Mouse (Mus musculus): Measurements from ENCODE around the gene Pik3cg.
"Not testable (repeated sequence)": the region's sequence is repeated elsewhere in the genome, so short reads cannot be mapped to it uniquely, and the experiment has no call there.

The Pik3cg gene

DNA sequence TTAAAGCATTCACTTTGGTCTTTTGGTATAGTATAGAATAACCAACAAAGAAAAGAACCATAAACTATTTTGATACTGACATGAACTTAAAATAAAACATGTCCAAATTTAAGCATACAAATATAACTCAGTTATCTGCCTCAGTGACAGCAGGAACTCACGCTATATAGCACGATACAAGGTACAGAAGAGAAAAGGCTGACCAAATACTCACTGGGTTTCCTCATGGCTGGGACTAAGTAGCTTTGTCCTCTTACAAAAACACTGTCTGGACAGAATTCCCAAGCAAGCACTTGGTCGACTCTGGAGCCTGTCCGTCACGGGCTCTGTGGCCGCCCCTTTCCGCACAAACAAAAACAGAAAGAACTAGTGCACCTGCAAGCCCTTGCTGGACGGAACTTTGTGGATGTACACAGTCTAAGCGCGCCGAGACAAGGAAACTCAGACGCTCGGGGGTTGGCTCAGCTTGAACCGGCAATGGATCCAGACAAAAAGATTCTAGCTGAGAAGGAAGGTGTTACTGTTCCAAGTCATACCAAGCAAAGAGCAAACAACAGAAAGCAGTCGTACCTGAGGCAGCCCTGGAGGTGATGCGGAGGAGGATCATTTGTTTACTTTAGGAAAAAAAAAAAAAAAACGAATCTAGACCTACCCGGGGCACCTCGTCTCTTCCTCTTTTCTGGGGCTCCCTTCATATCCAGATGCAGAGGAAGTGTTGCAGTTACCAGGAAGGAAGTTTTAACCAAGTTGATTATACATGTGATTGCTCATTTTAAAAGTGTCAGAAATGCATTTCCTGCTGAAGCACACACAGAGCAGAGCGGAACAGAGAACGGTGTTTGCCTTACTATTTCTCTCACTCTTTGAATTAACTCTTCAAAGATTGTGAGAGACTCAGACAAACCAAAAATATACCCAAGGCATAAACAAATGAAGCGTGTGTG is at the start of gene Pik3cg:
Gene Pik3cg (minus strand): TSS at position 712 of the 944 bp plus-strand sequence.
- DNase-seq = peak; percentile 15

DNA sequence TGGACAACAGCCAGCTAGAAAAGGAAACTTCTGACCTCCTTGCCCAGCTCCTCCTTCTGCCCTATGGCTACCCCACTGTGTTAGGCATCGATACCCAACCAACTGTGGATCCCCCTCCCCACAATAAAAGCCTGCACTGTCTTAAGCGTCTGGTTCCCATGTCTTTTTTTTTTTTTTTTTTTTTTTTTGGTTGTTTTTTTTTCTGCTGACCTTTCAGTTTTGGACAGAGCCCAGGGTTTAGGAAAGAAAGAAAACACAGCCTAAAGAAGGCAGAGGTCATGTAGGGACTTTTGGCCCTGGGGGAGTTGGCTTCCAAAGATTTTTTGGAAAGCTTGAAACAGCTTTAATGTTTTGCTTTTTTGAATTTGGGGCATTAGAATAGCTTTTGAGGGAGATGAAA is 40.0 kb upstream of the Pik3cg start:
- DNase-seq = no peak

- peak; percentile 48 for DNase-seq
Measured at GRCm38 (mm10) chr12:32245566-32246233, 37.2 kb upstream of the Pik3cg start.

- DNase-seq = no peak
Measured at GRCm38 (mm10) chr12:32243586-32243985, 35.1 kb upstream of the Pik3cg start.

- DNase-seq = not testable (repeated sequence)
Measured at GRCm38 (mm10) chr12:32239134-32239533, 30.7 kb upstream of the Pik3cg start.

DNA sequence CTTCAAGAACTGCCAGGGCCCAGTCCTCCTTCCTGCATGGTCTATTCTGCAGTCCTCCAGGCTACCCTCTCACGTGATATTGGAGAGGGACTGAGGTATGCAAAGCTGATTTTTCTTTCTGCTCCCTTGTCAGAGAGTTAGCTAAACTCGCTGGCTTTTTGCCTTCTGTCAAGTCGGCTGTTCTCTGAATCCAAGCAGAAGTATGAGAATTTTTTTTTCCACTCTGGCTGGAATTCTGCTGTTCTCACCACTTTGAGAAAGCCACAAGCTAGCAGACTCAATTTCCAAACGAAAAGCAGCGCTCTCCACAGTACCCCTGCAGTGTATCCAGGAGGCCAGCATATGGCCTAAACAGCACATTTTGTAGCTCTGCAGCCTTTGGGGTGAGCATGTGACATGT is 30.0 kb upstream of the Pik3cg start:
- DNase-seq = no peak

- no peak for DNase-seq
Measured at GRCm38 (mm10) chr12:32237839-32238238, 29.4 kb upstream of the Pik3cg start.

GRCm38 (mm10) chr12:32237139-32237538 is 28.7 kb upstream of the Pik3cg start:
- no peak for DNase-seq

DNA sequence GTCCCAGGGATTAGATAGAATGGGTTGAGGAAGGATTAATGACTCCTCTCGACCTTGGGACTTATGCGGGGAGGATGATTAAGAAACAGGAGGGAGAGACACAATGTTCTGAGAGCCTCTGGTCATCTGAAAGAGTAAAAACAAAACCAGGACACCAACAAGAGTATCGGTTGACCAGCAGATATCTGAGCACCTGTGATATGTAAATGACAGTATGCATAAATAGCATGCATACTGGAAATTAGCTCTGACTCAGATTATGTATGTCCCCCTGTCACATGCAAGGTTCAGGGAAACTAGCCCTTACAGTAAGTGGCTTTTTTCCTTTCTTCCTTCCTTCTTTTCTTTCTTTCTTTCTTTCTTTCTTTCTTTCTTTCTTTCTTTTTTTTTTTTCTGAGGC is 28.0 kb upstream of the Pik3cg start:
- no peak for DNase-seq

DNA sequence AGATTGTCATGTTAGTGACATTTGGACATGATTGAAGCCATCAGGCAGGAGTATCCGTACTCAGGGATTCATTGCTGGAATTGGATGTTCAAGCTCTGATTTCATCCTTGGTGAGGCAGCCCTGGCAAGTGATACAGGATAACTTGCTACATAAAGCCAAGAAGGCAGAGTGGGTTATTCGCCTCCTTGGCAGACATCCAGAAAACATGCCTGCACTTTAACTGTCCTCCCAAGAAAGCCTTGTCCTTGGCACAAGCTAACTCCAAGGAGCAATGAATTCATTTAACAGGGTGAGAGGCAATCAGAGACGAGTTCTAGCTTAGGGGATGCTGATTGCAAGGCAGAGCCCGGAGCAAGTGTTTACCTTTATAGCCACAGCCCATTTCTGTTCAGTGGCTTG is 25.4 kb upstream of the Pik3cg start:
- no peak for DNase-seq

GRCm38 (mm10) chr12:32231398-32231797 is 22.9 kb upstream of the Pik3cg start:
- DNase-seq = no peak

- DNase-seq = no peak
Measured at GRCm38 (mm10) chr12:32223629-32224028, 15.2 kb upstream of the Pik3cg start.

DNA sequence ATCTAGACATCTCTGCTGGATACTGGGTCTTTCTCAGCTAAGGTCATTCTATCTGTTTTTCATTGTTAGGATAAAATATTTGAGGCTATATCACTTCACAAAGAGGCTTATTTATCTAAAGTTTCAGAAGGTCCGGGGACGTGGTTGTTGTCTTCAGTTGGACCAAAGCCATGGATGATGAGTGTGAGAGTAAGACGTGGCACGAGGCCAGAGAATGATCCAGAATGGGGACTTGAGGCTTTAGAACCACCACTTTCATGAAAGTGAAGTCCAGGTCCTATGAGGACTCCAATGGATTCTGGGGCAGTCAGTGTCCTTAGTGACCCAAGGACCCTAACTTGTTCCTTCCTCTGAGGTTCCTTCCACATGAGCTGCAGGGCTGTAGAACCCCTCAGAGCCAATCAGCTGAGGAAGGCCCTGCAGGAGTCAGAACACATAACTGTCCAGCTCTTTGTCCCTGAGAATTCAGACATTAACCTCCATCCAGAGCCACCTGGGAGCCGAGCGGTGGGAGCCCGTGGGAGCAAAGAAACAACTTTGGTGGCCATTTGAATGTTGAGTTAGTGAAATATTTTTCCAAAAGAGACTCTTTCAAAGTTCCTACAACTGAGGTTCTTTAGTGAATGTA is 14.4 kb upstream of the Pik3cg start:
- no peak for DNase-seq

DNA sequence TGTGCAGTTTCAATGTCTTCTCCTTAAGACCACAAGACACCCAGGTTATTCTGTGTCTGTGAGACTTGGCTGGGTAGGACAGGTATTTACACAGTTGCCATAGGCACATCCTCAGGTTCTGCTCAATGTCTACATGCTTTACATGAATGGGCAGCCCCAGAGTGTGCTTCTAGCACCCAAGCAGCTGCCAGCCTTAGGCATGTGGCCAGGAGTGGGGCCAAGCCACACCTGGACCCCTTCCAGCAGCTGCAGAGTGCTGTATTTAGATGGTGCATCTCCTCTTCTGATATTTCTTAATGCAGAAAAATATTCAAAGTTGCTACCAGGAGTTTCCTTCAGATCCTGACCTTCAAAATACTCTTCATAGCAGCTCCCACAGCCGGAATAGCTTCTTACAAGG is 11.9 kb upstream of the Pik3cg start:
- DNase-seq = no peak

DNA sequence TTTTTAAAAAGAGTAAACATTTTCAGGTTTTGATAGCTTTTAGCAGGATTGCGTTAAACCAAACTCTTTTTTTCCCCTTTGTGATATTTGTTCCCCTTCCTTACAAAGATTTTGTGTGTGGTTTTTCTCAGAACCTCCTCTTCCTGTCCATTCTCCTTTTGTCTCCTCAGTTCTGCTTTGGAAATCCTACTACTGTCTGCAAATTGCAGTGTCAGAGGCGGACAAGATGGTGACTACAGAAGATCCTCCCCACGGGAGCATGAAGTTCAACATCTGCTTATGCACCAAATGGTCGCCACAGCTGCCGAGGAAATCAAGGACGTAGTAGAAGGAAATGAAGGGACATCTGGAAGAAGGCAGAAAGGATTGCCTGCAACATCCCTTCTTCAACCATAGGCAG is 6.7 kb upstream of the Pik3cg start:
- DNase-seq = no peak

- no peak for DNase-seq
Measured at GRCm38 (mm10) chr12:32212702-32213101, 4.2 kb upstream of the Pik3cg start.

- DNase-seq = no peak
Measured at GRCm38 (mm10) chr12:32212156-32212555, 3.7 kb upstream of the Pik3cg start.

GRCm38 (mm10) chr12:32211257-32211656 is 2.8 kb upstream of the Pik3cg start:
- no peak for DNase-seq

- no peak for DNase-seq
Measured at GRCm38 (mm10) chr12:32208951-32209350, 492 bp upstream of the Pik3cg start.

DNA sequence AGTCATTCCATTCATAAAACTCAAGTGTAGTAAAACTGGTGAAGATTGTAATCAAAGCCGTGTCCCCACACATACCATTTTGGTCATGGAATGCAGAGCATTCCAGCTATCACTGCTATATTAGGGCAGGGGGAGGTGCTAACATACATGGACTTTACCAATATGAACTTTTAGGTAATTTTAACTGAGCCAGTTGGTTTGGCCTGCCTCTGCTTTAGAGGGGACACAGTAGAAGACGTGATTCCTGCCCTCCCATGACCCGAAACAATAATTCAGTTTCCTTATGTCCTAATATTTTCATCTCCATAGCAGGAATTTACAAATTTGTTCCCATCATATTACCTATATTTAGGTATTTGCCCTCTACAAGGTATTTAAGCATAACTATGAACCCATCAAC is 1.3 kb downstream of the Pik3cg start:
- DNase-seq = no peak

DNA sequence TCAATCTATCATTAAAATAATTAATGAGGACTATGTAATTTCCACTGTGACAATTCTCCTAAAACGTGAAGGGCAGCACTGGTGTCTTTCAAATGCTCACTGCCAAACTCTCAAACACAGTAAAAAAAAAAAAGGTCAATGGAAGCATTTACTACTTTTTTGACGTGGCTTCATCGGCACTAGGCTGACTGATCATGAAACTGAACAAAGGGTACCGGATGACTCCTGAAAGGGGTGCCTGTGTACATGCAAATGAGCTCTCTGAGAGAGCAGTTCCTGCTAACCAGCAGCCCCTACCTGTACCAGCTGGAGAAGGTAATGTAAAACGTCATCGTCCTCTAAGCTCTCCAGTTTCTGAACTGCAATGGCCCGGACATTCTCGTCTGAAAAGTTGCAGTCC is 4.8 kb downstream of the Pik3cg start:
- DNase-seq = no peak

GRCm38 (mm10) chr12:32202583-32202982 is 5.9 kb downstream of the Pik3cg start:
- DNase-seq = no peak

- DNase-seq = no peak
Measured at GRCm38 (mm10) chr12:32201932-32202331, 6.5 kb downstream of the Pik3cg start.
